Mouse (Mus musculus): Measurements from ENCODE around the gene Tead1. TPM values are rescaled to one million over a fixed set of nuclear protein-coding genes. Genes with fewer than 3 reads are reported as not detected.

Gene Tead1
- total RNA-seq, 1 experiment from 2014 or later, result 0.81 TPM

DNA sequence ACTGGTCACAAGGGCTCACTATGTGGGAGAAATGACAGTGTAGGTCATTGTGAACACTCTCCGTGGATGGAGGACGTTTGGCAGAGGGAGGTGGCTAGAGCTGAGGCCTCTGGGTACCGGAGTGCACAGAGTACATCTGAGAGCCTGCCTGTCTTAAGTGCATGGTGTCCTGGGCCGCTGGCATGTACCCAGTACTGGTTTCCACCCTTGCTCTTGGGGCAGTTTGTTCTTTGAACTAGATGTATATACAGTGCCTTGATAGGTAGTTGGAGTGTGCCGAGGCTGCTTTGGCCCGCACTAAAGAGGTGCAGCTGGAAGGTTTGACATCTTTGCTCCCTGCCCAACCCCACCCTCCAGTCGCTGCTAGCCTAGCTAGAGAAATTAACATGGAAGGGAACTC, 114.8 kb downstream of the Tead1 start:
- ATAC-seq (ENCODE audit: extremely low read depth, insufficient number of reproducible peaks, low FRiP score, poor library complexity, severe bottlenecking), result no peak

DNA sequence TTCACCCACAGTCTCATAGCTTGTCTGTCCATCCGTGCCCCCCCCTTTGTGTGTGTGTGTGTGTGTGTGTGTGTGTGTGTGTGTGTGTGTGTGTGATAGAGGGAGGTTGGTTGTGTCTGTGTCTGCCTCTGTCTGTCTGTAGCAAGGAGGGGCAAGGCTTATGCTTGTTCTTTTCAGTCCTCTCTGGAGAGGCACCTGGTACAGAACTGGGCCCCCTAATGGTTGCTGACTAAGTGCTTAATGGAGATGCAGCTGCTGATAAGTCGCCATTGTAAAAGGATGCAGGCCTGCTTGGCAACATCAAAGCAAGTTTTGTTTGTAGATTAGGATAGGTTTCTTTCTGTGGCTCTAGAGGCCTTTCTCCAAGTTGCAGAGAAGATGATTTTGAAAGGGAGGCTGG, 115.4 kb downstream of the Tead1 start:
- ATAC-seq (ENCODE audit: extremely low read depth, insufficient number of reproducible peaks, low FRiP score, poor library complexity, severe bottlenecking), result no peak

DNA sequence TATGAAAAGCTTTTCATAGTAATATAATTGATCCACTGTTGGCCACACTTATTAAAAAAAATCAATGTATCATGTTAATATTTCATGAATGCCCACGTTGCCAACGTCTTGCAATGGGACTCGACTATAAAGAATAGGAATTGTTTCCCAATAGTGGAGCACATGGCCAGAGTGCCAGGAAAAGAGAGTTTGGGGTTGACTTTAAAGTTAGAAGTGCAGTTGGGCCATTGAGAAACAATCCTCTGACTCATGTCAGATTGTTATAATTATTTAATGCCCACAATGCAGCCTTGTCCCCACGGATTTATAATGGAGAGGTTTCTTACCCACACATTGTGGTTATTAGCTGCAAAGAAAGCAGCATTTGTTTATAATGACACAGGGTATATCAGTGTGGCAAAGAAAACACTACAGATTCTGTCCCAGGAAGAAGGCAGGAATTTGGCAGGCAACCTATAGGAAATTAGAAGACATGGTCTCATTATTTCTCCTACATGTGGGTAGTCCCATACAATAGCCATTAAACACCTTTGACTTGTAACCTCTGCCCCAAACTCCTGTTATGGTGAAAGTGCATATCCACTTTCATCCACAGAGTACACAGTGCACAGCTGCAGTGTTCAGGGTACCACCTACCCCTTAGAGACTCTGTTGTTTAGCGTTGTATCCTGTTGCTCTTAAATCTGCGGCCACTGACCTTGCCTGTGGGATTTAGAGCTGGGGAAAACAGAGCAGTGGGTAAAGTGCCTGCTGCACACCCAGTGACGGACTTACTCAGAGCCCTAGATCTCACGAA, 118.6 kb downstream of the Tead1 start:
- no peak for ATAC-seq (ENCODE audit: extremely low read depth, insufficient number of reproducible peaks, low FRiP score, poor library complexity, severe bottlenecking)

DNA sequence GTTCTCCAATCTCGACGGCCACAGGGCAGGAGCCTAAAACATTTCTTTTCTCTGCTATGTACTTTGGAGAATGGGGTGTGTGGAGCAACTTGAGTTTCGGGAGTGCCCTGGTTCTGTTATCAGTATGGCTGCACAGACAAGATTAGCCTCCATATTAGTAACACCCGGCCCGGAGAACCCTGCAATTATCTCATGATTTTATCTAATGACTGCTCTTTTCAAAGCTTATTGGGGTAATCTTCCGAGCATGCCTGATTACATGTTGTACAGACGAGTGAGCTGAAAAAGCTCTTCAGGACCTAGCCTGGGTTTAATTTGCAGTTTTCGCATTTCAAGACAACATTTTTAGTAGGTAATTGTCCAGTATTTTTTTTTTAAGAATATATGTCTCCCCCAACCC, 122.6 kb downstream of the Tead1 start:
- ATAC-seq (ENCODE audit: extremely low read depth, insufficient number of reproducible peaks, low FRiP score, poor library complexity, severe bottlenecking), result no peak

GRCm38 (mm10) chr7:112806718-112807400, 127.7 kb downstream of the Tead1 start:
- no peak for ATAC-seq (ENCODE audit: extremely low read depth, insufficient number of reproducible peaks, low FRiP score, poor library complexity, severe bottlenecking)

GRCm38 (mm10) chr7:112807401-112807751, 128.3 kb downstream of the Tead1 start:
- ATAC-seq (ENCODE audit: extremely low read depth, insufficient number of reproducible peaks, low FRiP score, poor library complexity, severe bottlenecking), result no peak

DNA sequence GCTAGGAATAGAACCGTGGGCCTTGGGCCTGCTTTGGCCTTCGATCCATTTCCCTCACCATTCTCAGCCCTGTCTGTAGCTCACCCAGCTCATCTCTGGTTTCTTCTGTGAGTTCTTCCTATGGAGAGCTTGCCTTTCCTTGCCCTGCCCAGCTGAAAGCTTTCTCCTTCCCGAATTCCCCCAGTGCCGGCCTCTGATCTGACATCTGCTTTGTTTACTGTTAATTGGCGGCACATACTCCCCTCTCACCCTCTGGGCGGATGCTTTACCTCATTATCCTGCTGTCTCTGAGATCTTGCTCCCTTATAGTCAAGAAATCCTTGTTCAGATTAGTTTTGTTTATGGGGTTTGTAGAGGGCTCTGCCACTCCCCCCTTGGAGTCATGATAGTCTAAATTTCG, 131.6 kb downstream of the Tead1 start:
- no peak for ATAC-seq (ENCODE audit: extremely low read depth, insufficient number of reproducible peaks, low FRiP score, poor library complexity, severe bottlenecking)

- no peak for ATAC-seq (ENCODE audit: extremely low read depth, insufficient number of reproducible peaks, low FRiP score, poor library complexity, severe bottlenecking)
Measured at GRCm38 (mm10) chr7:112812037-112812775, 133.1 kb downstream of the Tead1 start.

- no peak for ATAC-seq (ENCODE audit: extremely low read depth, insufficient number of reproducible peaks, low FRiP score, poor library complexity, severe bottlenecking)
Measured at GRCm38 (mm10) chr7:112813163-112813562, 134.0 kb downstream of the Tead1 start.

DNA sequence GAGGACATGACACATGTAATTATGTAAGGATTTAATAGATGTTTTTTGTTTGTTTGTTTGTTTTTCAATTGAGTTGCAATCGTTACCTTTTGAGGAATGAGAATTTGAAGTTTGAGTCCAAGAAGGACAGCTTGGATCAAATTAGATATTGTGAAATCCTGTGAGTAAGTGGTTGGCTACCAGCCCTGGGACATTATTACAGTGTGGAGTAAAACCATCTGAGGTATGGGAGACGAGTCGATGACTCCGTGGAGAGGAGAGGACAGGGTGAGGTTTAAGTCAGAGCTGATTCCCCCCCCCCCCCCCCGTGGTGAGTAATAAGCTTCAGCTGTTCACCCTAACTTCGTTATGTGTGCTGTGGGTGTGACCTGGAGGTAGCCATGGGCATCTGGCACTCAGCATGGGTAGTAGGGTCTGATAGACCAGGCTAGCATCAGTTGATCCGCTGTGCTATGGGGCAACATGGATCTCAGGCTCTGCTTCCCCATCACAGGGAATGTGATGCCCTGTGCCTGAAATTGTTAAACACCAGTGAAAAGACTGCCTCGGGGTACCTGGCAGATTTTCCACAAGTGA, 134.7 kb downstream of the Tead1 start:
- no peak for ATAC-seq (ENCODE audit: extremely low read depth, insufficient number of reproducible peaks, low FRiP score, poor library complexity, severe bottlenecking)

- ATAC-seq (ENCODE audit: extremely low read depth, insufficient number of reproducible peaks, low FRiP score, poor library complexity, severe bottlenecking), result no peak
Measured at GRCm38 (mm10) chr7:112816016-112816415, 136.9 kb downstream of the Tead1 start.

GRCm38 (mm10) chr7:112819833-112820232, 140.7 kb downstream of the Tead1 start:
- ATAC-seq (ENCODE audit: extremely low read depth, insufficient number of reproducible peaks, low FRiP score, poor library complexity, severe bottlenecking), result no peak

- ATAC-seq (ENCODE audit: extremely low read depth, insufficient number of reproducible peaks, low FRiP score, poor library complexity, severe bottlenecking), result no peak
Measured at GRCm38 (mm10) chr7:112822879-112823278, 143.8 kb downstream of the Tead1 start.

DNA sequence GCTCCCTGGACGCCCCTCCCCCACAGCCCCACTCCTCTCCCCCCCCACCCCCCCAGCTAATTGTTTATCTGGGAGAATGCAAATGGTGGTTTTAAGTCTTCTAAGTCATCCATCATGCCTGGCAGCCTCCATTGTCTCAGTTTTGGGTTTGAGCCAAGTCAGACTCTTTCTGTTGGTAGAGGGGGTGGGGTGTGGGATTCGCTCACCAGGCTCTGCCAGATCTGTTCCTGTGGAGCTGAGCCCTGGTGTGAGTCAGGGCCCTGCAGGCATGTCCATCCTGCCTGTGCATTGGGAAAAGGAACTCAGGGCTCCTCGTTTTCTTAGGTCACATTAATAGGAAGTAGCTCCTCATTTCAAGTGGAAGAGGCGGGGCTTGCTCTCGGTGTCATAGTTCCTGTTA, 144.5 kb downstream of the Tead1 start:
- 0 out of 2 replicates have a peak, but pooled peaks have one; percentile 9 for ATAC-seq (ENCODE audit: extremely low read depth, insufficient number of reproducible peaks, low FRiP score, poor library complexity, severe bottlenecking)

GRCm38 (mm10) chr7:112825339-112825781, 146.2 kb downstream of the Tead1 start:
- peak; percentile 24; the same call in 1 of the 2 replicates for ATAC-seq (ENCODE audit: extremely low read depth, insufficient number of reproducible peaks, low FRiP score, poor library complexity, severe bottlenecking)

DNA sequence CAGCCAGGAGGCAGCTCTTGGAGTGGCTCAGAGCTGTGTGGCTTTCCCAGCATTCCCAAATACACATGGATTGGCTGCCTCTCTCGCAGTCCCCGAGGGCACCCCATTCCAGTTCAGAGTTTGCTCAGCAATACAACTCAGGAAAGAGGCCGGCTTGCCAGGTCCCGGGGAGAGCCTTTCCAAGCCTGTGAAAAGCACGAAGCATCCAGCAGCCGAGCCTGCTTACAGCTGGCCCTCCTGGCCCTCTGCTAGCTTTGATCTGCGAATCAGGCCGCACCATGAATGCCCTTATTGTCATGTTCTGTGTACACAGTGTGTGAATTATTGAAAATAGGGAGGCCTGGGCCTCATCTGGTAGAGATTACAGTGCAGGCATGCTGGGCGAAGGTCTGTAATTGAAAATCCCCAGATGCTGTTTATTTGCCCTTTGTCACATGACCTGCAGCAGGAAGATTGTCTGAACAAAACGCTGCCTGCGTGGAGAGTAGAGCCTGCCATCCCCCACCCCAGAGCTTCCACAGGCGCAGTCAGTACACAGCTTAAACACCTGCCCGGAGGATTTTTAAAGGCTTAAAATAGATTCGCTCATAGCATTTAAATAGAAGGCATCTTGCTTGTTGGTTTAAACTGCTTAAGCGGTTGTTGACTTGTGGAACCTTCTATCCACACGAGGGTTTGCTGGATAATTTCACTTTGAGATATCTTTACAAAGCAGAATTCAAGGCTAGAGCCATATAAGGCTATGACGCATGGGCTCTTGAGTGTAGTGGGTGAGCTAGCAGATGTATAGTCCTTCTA, 147.2 kb downstream of the Tead1 start:
- no peak for ATAC-seq (ENCODE audit: extremely low read depth, insufficient number of reproducible peaks, low FRiP score, poor library complexity, severe bottlenecking)

- ATAC-seq (ENCODE audit: extremely low read depth, insufficient number of reproducible peaks, low FRiP score, poor library complexity, severe bottlenecking), result no peak
Measured at GRCm38 (mm10) chr7:112828016-112828695, 149.0 kb downstream of the Tead1 start.

DNA sequence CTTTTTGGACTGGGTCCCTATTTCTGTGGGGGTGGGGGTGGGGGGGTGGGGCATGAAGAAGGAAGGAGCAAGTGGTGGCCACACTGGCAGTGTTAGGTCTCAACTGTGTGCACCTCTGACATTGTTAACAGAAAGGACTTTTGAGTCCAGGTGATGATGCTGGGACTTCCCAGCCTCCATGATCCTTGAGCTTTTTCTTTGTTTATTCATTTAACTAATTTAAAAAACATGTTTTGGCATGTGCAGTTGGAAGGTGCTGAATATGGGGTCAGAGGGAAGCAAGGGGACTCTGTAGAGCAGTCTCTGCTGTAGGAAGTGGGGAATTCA, 149.5 kb downstream of the Tead1 start:
- no peak for ATAC-seq (ENCODE audit: extremely low read depth, insufficient number of reproducible peaks, low FRiP score, poor library complexity, severe bottlenecking)
